27 mouse cellular contexts compared by ENCODE assay signal in the genomic region with DNA sequence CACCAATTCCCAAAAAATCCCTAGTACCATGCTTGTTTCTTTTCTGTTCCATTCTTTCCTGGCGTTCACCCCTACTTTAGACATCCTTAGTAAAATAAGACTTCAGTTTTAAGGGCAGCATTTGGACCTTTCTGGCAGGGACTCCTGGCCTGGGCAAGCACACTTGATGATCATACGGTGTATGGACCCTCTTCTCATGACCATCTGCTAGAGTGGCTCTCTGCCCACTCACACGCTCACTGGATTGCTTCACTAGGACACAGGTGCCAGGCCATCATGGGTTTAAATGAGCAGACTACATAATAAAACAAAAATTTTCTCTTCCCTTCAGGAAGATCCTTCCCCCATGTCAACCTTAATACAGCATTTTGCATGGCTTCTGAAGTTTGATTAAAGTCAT.
DNase-seq lines count a peak whose midpoint lies in the region; ATAC-seq and TF ChIP-seq lines count a peak whose summit lies in the region.
"Had no signal": no experiment of that assay in that cellular context is flagged by ENCODE, and none has a peak within 500 bp of the region (broad histone marks: within the 10 kb centered on the region; RNA-seq: fewer than 3 reads in every experiment).

No protein-coding gene starts in this region.

- 86% methylated on average over 3 of the region's 3 CpGs for WGBS in hindbrain, embryonic 16.5 days
- 88% methylated on average over 3 of the region's 3 CpGs for WGBS in hindbrain, embryonic 12.5 days
- WGBS in cerebellum, adult 2 months: 7% methylated on average over 3 of the region's 3 CpGs

- H3K4me1 ChIP-seq in hindbrain, embryonic 16.5 days (ENCODE audit: control insufficient read depth, insufficient read depth, low read depth, low read length): no peaks in the 10 kb centered on the region
- no peaks in the 10 kb centered on the region for H3K4me1 ChIP-seq in hindbrain, embryonic 12.5 days
- H3K4me1 ChIP-seq in cerebellum, adult 2 months (ENCODE audit: control insufficient read depth, insufficient read depth, low read length): peaks cover 5% of the 10 kb centered on the region
- H3K4me1 ChIP-seq: forebrain, embryonic 13.5 days; hindbrain, embryonic 10.5 days; limb, embryonic 10.5 days; limb, embryonic 15.5 days; midbrain, embryonic 15.5 days; neural tube, embryonic 13.5 days had no signal

- no peak overlapping the region for H3K4me2 ChIP-seq in hindbrain, embryonic 16.5 days (ENCODE audit: low read length)
- no peak overlapping the region for H3K4me2 ChIP-seq in hindbrain, embryonic 12.5 days (replicated peaks)
- H3K4me2 ChIP-seq: forebrain, embryonic 13.5 days; limb, embryonic 15.5 days; lung, embryonic 14.5 days; midbrain, embryonic 15.5 days; neural tube, embryonic 13.5 days had no signal

- no peak for TF ChIP-seq POLR2A in cerebellum, adult 2 months (IDR thresholded peaks at IDR 0.05; ENCODE audit: borderline replicate concordance, insufficient read depth, low read length)

- TF ChIP-seq CTCF in cerebellum, adult 2 months (IDR thresholded peaks at IDR 0.05; ENCODE audit: borderline replicate concordance, insufficient read depth, low read depth, low read length): no peak

- no peaks in the 10 kb centered on the region for H3K36me3 ChIP-seq in hindbrain, embryonic 16.5 days (ENCODE audit: control insufficient read depth, insufficient read depth, low read length)
- H3K36me3 ChIP-seq in hindbrain, embryonic 12.5 days: no peaks in the 10 kb centered on the region
- H3K36me3 ChIP-seq: hindbrain, embryonic 10.5 days; limb, embryonic 10.5 days; limb, embryonic 15.5 days; midbrain, embryonic 15.5 days; neural tube, embryonic 13.5 days had no signal

- peak; percentile 57 for DNase-seq in brain, adult 2 months (ENCODE audit: low read depth, low spot score)
- peak; percentile 40 to 68 for DNase-seq in cerebellum, adult 2 months
- DNase-seq in cerebellum, postnatal 14 days: peak; percentile 92 to 94
- no peak for DNase-seq in thymus, postnatal 25 days
- DNase-seq in left cerebral cortex, adult 8-10 months (ENCODE audit: low spot score in 2 of 2): no peak
- DNase-seq: adrenal gland, postnatal 10 days; gastrocnemius, postnatal 14 days; heart, postnatal 14 days; kidney, adult 11 months; kidney, postnatal 14 days; layer of hippocampus, adult 9-11 months; lung, embryonic 14.5 days; lung, postnatal 14 days; right cerebral cortex, postnatal 4 days; thymus, adult 2 months had no signal

- H3K9me3 ChIP-seq in hindbrain, embryonic 16.5 days (ENCODE audit: control insufficient read depth, low read length): no peaks in the 10 kb centered on the region
- H3K9me3 ChIP-seq in hindbrain, embryonic 12.5 days (replicated peaks): no peaks in the 10 kb centered on the region
- H3K9me3 ChIP-seq: forebrain, embryonic 13.5 days; hindbrain, embryonic 10.5 days; limb, embryonic 10.5 days; limb, embryonic 15.5 days; midbrain, embryonic 15.5 days; neural tube, embryonic 13.5 days had no signal

- no peak overlapping the region for H3K27ac ChIP-seq in hindbrain, embryonic 16.5 days (ENCODE audit: low read depth, low read length)
- H3K27ac ChIP-seq in hindbrain, embryonic 12.5 days: no peak overlapping the region
- H3K27ac ChIP-seq in cerebellum, adult 2 months (ENCODE audit: insufficient read depth, low read length): no peak overlapping the region
- H3K27ac ChIP-seq: forebrain, embryonic 13.5 days; hindbrain, embryonic 10.5 days; limb, embryonic 10.5 days; limb, embryonic 15.5 days; liver, embryonic 14.5 days; midbrain, embryonic 15.5 days; neural tube, embryonic 13.5 days; stomach, postnatal 0 days had no signal

- ATAC-seq in hindbrain, embryonic 16.5 days: peak; percentile 40; the same call in 1 of the 2 replicates
- no peak for ATAC-seq in hindbrain, embryonic 12.5 days (ENCODE audit: low FRiP score)
- ATAC-seq: forebrain, embryonic 13.5 days; midbrain, embryonic 15.5 days; Patski had no signal

- no peak overlapping the region for H3K4me3 ChIP-seq in hindbrain, embryonic 16.5 days (ENCODE audit: low read length)
- H3K4me3 ChIP-seq in hindbrain, embryonic 12.5 days: no peak overlapping the region
- H3K4me3 ChIP-seq in cerebellum, adult 2 months (replicated peaks; ENCODE audit: insufficient read depth, low read depth, low read length): no peak overlapping the region
- H3K4me3 ChIP-seq: forebrain, embryonic 13.5 days; hindbrain, embryonic 10.5 days; limb, embryonic 10.5 days; limb, embryonic 15.5 days; midbrain, embryonic 15.5 days; myocyte; neural tube, embryonic 13.5 days had no signal

- H3K9ac ChIP-seq in hindbrain, embryonic 16.5 days (ENCODE audit: low read depth, low read length): no peak overlapping the region
- H3K9ac ChIP-seq in hindbrain, embryonic 12.5 days: no peak overlapping the region
- H3K9ac ChIP-seq: forebrain, embryonic 13.5 days; limb, embryonic 15.5 days; liver, embryonic 14.5 days; lung, embryonic 14.5 days; midbrain, embryonic 15.5 days; neural tube, embryonic 13.5 days had no signal

- H3K27me3 ChIP-seq in hindbrain, embryonic 16.5 days (replicated peaks; ENCODE audit: control insufficient read depth, insufficient read depth, low read length): no peaks in the 10 kb centered on the region
- no peaks in the 10 kb centered on the region for H3K27me3 ChIP-seq in hindbrain, embryonic 12.5 days
- no peaks in the 10 kb centered on the region; the same call in 1 of the 2 replicates for H3K27me3 ChIP-seq in cerebellum, adult 2 months (ENCODE audit: control insufficient read depth, insufficient read depth, low read length)
- H3K27me3 ChIP-seq: forebrain, embryonic 13.5 days; limb, embryonic 15.5 days; midbrain, embryonic 15.5 days; neural tube, embryonic 13.5 days; Patski had no signal

Comparison
In these comparisons a context has a peak if more than half of its experiments do, and no peak if none do; other contexts are left out.
1. DNase-seq: peak in brain, adult 2 months (single experiment), cerebellum, adult 2 months (2 of 2) and cerebellum, postnatal 14 days (2 of 2); none in thymus, postnatal 25 days (single experiment) and left cerebral cortex, adult 8-10 months (0 of 2).